Mouse (Mus musculus) layer of hippocampus, postnatal 14 days (tissue): ENCODE measurements around the gene Il21r. TPM values are rescaled to one million over a fixed set of nuclear protein-coding genes. Genes with fewer than 3 reads are reported as not detected.
A peak's percentile ranks its signal among the peaks of the same experiment; 100 is the strongest.

Source experiments
- DNase-seq, 2 experiments: peaks; one replicate each; pipeline ENCODE4 v3.0.0; 2021 to 2022; ENCODE audit warnings: low spot score in 2 of 2, mixed read lengths in 1 of 2
- total RNA-seq, 2 experiments: library from RNA; stranded (reverse); gene quantifications; 2 replicates each; pipeline ENCODE4 v1.2.3; 2021

Gene Il21r
- total RNA-seq, 2 experiments from 2014 or later, result 0.93 to 1.1 TPM

- DNase-seq, result no peak
Observed at GRCm38 (mm10) chr7:125574832-125575231, 28.4 kb upstream of the Il21r start.

- DNase-seq, result no peak
Observed at GRCm38 (mm10) chr7:125575738-125576540, 27.3 kb upstream of the Il21r start.

DNA sequence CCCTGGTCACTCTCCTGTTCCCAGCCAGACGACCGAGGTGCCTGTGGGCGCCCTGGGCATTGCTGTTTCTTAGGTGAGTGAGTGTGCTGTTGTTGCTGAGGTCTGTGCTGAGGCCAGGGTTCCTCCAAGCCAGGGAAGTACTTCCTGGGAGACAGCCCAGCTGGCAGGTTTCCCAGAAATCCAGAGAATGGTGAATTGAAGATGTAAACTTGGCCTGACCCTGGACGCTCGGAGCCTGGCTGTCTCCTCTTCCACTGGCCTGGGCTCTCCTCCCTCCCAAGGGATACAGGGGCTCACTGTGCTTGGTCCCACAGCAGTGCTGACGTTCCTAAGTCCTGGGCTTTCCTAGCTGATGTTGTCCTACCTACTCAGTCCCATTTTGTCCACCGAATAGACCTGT is 26.2 kb upstream of the Il21r start:
- DNase-seq, result peak; percentile 28 to 47

DNA sequence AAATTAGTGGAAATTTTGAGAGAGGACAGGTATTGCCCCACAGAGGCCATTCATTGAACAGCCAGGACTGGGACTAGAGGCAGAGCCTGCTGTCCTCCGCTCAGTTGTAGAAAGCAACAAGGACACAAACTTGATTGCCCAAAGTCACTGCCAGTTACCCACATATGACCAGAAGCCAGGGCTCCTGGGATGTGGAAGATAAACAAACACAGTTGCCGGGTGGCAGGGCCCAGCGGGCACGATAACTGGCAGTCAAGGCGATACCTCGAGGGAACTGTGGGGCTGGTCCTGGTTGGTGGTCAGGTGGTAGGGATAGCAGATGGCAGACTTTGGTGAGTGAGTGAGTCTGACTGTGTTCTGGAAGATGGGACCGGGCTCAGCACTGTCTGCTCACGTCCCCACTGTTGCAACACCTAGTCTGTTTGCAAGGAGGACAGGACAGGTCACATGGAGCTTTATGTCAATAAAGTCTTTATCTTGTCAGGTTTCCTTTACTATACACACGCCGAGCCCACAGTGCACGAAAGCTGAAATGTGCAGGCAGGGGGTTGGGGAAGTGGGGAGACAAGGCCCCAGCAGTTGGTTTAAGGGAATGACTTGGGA is 25.6 kb upstream of the Il21r start:
- no peak for DNase-seq

DNA sequence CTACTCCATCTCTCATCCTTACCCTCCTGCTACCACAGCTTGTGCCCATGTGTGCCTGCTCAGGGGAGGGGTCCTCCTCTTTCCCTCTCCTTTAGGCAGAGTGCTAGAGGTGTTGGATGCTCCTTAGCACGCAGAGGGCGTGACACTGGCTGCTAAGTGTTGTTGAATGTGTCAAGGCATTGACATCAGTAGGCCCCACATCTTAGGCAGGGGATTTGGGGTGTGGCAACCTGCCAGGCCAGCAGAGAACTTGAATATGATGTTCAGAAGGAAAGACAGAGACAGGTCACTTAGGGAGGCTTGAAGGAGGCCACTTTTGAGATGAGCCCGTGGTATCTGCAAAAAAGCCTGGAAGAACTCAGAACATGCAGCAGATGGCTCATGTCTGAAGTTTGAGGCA is 25.1 kb upstream of the Il21r start:
- no peak for DNase-seq

DNA sequence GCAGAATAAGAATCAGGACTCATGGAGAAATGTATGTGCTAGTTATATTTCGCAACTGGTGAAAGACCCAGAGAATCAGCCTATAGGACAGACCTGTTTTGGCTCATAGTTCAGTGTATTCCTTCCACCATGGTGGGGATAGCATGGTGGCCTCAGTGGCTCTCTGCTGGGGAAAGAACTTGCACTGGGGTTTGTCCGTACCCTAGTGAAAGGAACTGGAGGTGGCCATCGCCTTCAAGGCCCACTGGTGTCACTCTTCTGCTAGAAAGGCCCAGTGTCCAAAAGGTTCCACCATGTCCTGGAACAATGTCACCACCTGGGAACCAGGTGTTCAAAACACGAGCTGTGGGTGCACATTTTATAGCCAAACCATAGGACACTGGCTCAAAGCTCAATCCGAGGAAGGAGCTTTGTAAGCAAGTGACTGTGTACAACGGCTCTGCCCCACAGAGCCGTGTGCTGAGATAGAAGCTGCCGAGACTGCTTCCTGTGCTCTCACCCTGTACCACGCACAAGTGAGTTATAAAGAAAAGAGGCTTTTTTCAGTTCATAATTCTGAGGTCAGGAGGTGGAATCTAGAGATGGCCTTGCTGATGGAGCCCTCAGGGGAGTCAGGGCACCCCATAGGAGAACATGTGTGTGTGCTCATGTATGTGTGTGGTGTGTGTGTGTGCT is 23.5 kb upstream of the Il21r start:
- no peak for DNase-seq

DNA sequence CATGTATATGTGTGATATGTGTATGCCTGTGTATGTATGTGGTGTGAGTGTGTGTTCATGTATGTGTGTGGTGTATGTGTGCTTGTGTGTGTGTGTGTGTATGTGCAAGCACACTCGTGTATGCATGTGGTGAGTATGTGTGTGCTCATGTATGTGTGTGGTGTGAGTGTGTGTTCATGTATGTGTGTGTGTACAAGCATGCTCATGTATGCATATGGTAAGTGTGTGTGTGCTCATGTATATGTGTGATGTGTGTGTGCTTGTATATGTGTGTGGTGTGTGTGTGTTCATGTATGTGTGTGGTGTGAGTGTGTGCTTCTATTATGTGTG is 23.0 kb upstream of the Il21r start:
- DNase-seq, result no peak

DNA sequence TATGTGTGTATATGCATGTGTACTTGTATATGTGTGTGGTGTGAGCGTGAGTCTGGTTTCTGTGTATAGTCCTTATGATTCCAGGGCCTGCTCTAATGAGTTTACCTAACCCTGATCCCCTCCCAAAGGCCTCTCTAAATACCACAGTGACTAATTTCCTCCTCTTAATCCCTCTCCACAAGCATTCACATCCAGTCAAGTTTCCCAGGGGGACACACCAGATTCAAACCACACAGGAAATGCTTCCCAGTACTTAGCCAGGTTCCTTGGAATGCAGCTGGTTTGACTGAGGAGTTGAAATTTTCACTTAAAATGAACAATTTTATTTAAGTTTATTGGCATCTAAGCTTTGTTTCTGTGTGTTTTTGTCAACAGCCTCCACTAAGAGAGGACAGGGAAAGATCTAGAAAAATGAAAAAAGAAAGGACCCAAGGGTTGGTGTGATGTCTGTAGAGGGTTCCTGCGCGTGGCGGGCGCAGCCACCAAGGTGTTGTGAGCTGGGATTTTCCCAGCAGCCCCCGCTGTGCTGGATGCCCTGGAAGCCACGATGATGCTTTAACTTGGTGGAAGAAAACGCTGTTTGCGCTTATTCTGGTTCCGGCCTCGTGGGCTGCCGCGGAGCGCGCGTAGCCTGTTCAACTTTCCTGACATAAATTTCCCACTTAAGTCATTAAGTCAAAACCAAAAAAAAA is 22.5 kb upstream of the Il21r start:
- no peak for DNase-seq

- DNase-seq, result peak; percentile 87 to 88
Observed at GRCm38 (mm10) chr7:125581317-125581672, 21.9 kb upstream of the Il21r start.

DNA sequence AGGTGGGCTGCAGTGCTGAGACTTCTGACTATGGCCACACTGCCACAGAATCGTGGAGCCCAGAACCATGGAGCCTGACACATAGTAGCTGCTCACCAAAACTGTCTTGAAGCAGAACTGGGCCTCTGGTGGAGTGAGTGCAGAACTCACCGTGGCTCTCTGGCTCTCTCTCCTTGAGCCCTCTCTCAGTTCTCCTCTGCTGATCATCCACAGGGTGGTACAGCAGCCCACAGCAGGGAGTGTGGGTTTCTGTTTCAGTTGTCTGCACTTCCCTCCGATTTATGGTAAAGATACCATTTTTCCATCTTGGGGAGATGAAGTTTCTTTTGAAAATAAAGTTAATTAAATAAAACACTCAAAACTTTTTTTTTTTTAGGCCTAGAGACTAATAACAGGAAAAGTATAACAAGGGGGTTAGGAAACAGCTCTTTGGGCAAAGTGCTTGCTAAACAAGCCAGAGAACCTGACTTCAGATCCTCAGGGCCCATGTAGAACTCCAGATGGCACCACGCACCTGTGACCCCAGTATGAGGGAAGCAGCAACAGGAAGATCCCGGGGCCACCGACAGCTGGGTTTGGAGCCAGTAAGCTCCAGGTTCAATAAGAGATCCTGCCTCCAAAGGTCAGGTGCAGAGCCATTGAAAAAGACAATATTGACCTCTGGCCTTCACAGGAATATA is 19.8 kb upstream of the Il21r start:
- no peak for DNase-seq

- DNase-seq, result no peak
Observed at GRCm38 (mm10) chr7:125584005-125584369, 19.2 kb upstream of the Il21r start.

DNA sequence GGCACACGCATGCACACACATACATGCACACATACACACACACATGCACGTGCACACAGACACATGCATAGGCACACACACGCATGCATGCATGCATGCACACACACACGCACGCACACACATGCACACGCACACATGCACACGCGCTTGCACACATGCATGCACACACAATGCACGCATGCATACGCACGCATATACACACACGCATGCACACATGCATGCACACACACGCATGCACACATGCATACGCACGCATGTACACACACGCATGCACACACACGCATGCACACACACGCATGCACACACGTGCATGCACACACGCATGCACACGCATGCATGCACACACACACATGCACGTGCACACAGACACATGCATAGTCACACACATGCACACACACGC is 16.9 kb upstream of the Il21r start:
- no peak for DNase-seq

DNA sequence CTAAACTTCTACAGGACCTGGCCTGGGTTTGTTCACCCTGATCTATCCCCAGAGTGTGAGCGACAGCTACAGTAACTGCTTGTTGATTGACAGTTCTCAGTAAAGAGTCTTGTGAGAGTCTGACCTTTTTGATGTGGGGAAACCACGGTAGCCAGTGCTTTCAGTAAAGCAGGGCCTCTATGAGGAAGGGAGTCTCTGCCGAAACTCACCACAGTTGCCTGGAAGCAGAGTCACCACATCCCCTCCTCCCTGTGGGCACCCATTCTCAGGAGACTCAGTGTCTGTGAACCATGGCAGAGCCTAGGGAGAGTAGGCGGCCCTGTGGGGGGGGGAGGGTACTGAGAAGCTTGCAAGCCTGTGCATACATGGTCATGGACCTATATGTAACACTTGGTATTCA is 14.5 kb upstream of the Il21r start:
- no peak for DNase-seq

- DNase-seq, result no peak
Observed at GRCm38 (mm10) chr7:125589896-125590295, 13.3 kb upstream of the Il21r start.

- DNase-seq, result no peak
Observed at GRCm38 (mm10) chr7:125593831-125594230, 9.4 kb upstream of the Il21r start.

- no peak for DNase-seq
Observed at GRCm38 (mm10) chr7:125596406-125596805, 6.8 kb upstream of the Il21r start.

DNA sequence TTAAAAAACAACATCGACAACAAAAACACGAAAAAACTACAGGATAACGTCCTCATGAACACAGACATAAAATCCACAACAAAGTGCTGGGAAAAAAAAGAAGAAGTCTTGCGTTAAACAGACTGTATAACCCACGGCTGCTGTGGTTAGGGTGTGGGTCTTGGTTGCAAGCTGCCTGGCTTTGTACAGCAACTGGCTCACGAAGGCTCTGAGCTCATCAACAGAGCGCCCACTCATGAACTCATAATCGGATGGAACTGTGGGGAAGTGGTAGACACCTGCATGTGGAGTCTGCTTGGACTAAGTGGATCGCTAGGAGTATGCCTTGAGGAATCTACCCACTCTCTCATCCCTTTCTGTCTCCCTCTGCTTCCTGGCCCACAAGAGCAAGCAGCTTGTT is 6.1 kb upstream of the Il21r start:
- no peak for DNase-seq

- DNase-seq, result no peak
Observed at GRCm38 (mm10) chr7:125597516-125598347, 5.5 kb upstream of the Il21r start.

DNA sequence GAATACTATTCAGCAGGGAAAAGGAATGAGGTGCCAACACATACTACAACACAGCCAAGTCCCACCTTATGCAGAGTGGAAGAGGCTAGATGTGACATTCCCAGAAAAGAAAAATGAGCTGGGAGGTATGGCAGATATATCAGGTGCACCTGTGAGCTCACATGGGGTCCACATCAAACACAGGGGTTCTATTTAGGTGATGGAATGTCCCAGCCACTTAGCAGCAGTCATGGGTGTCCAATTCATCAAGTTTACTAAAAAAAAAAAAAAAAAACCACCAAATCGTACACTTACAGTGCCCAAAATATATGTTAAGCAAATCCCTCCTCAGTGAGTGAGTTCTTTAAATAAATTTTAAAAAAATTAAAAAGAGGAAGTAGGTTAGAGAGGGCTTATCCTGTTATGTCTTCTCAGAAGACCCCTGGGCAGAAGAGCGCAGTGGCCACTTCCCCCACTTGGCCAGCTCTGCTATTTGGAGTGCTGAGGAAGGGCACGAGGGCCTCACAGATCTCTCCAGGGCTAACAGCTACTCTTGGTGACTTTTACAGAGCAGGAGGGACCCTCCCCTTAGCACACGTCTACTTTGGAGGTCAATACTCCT is 3.8 kb upstream of the Il21r start:
- DNase-seq, result no peak

GRCm38 (mm10) chr7:125600136-125600535 is 3.1 kb upstream of the Il21r start:
- DNase-seq, result no peak
